Mouse (Mus musculus): Measurements from ENCODE around the gene Rhox4g.
"Not testable (repeated sequence)": the region's sequence is repeated elsewhere in the genome, so short reads cannot be mapped to it uniquely, and the experiment has no call there.

Rhox4g gene

GRCm38 (mm10) chrX:37651227-37651626 lies at the start of gene Rhox4g:
TSS of gene Rhox4g (minus strand) at chrX:37651327.
- CTCF ChIA-PET = not testable (repeated sequence)

DNA sequence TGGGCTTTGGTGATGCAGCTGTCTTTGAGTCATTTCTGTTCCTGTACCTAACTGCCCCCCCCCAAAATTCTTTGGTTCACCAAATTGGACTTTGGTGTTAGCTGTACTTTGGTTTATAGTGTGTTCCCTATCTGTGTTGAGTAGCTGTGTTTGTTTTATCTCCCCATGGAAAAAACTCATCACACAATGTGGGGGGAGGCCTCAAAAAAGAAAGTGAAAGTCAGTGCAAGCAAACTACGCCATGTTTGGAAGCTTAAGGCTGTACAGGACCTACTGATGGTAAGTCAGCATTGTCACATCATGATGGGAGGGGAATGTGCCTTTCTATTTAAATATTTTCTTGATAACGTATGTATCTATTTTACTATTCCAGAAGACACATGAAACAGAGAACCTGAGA lies 41.1 kb upstream of the Rhox4g start:
- CTCF ChIA-PET = no interaction called here

GRCm38 (mm10) chrX:37683031-37683715 lies 32.0 kb upstream of the Rhox4g start:
- CTCF ChIA-PET = no interaction called here

DNA sequence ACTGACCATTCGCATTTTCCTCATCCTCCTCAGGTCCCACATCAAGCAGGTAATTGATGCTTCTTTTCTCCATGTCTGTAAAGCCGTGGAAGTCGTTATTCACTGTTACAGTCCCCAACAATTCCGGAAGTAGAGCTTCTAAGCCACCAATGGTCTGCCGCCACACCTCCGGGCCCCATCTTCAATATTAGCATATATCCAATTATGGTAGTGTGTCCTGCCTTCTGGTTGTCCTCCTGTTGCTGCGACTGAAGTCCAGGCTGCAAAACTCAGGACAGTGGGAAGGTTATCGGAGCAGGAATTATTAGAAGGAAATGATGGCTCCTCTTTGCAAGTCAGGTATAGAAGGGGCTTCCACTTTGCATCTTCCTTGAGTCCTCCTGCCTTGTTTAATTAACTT lies 22.1 kb upstream of the Rhox4g start, which contains the start of gene Rhox2h:
Gene Rhox2h, minus strand, starts transcription at position 101 of the 400 bp plus-strand sequence.
- CTCF ChIA-PET = not testable (repeated sequence)

DNA sequence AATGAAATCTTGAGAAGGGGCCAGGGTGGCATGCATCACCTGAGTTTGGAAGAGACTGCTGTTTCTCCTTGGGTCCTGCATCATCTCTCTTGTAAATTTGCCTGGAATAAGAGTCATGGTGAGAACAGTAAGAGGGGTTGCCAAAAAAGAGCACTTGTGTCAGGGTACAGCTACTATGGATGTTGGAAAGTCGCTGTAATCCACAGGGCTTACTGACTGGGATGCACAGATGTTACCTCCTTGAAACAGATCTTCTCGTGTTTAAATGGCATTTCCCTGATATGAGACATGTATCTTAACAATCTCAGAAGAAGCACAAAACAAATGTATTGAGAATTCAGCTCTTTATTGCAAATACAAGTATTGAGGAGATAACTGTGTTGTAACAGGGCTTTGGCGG lies 17.5 kb upstream of the Rhox4g start, which contains the start of gene Rhox3h:
Gene Rhox3h, minus strand, starts transcription at position 101 of the 400 bp plus-strand sequence.
- CTCF ChIA-PET = not testable (repeated sequence)

DNA sequence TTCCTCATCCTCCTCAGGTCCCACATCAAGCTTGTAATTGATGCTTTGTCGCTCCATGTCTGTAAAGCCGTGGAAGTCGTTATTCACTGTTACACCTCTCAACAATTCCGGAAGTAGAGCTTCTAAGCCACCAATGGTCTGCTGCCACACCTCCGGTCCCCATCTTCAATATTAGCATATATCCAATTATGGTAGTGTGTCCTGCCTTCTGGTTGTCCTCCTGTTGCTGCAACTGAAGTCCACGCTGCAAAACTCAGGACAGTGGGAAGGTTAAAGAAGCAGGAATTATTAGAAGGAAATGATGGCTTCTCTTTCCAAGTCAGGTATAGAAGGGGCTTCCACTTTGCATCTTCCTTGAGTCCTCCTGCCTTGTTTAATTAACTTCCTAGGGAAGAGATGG lies 7.8 kb downstream of the Rhox4g start, which contains the start of gene Rhox2g:
Gene Rhox2g, minus strand, starts transcription at position 101 of the 400 bp plus-strand sequence.
- CTCF ChIA-PET = not testable (repeated sequence)

DNA sequence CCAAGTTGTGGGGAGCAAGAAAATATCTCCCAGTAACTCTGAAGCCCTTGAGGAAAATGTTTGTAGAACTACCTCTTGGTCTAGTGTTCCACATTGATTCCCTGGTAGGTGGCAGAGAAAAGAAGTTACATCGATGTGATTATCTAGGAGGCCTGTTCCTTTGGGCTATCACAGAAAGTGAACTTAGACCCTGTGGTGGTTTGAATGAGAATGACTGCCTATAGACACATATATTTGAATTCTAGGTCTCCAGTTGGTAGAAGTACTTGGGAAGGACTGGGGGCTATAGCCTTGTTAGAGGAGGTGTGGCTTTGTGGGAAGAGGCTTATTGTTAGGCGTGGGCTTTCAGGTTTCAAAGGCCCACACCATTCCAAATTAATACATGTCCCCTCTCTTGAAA lies 22.6 kb downstream of the Rhox4g start, which contains the start of gene Rhox3g:
Gene Rhox3g, minus strand, starts transcription at position 101 of the 400 bp plus-strand sequence.
- CTCF ChIA-PET = not testable (repeated sequence)

DNA sequence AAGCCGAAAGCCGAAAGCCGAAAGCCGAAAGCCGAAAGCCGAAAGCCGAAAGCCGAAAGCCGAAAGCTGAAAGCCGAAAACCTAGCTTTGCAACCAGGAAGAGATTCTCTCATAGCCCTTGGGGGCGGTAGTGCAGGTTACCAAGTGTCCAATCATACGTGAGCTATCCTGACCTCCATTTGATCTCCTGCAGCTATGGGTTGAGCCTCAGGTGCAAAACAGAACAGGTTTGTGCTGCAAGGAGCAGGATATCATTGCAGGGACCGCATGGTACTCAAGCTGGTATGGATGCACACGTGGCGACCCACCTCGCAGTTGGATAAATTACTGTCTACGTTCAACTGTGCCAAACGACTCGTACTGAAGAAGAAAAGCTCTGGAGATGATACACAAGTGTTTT lies 43.5 kb downstream of the Rhox4g start, which contains the start of gene Rhox4f:
Gene Rhox4f, minus strand, starts transcription at position 101 of the 400 bp plus-strand sequence.
- CTCF ChIA-PET = not testable (repeated sequence)

Measured in spleen, embryonic (tissue).